Mouse (Mus musculus) adrenal gland, adult 18-20 months (tissue): ENCODE results near the gene Rbm45. TPM values are rescaled to one million over a fixed set of nuclear protein-coding genes. Genes with fewer than 3 reads are reported as not detected.
A peak's percentile ranks its signal among the peaks of the same experiment; 100 is the strongest.

Experiments
- DNase-seq, 2 experiments: peaks; one replicate each; pipeline ENCODE4 v3.0.0; 2021 to 2022; ENCODE audit warnings: low spot score in 2 of 2
- total RNA-seq, 2 experiments: library from RNA; stranded (reverse); gene quantifications; 1 replicate in 1 of 2; 2 replicates in 1 of 2; pipeline ENCODE4 v1.2.3; 2021

The Rbm45 gene
- total RNA-seq, 2 experiments from 2014 or later, result 31.2 to 39.7 TPM

DNA sequence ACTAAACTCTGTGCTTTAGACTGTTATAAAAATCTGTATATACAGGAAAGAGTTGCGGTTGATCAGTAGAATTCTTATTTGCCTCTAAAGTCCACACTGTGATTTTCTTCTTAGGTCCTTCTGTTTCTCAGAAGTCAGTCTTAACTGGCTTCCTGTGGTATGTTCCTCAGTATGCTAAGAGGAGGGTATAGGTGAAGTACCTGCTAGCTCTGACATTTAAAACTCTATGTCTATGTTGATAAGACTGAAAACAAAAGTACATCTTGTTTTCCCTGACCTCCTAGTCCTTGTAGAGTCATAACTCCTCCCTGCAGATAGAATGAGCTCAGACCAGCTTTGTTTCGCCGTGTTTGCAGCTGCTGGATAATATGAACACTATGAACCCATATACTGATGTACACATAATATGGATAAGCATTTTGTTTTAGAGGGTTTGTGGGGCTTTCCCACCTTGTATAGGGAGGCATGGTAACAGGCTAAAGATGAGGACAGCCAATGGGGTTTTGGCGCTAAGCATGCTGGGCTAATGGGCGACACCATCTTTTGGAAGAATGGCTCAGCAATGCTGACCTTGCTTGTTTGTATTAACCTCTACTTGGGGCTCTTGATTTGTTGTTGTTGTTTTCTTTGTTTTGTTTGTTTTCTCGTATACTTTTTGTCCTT lies 4.9 kb downstream of the Rbm45 start:
- no peak for DNase-seq

- DNase-seq, result no peak
These were observed 8.9 kb downstream of the Rbm45 start for GRCm38 (mm10) chr2:76378646-76379045.

- DNase-seq, result no peak
These were observed 16.7 kb downstream of the Rbm45 start for GRCm38 (mm10) chr2:76386531-76386930.

DNA sequence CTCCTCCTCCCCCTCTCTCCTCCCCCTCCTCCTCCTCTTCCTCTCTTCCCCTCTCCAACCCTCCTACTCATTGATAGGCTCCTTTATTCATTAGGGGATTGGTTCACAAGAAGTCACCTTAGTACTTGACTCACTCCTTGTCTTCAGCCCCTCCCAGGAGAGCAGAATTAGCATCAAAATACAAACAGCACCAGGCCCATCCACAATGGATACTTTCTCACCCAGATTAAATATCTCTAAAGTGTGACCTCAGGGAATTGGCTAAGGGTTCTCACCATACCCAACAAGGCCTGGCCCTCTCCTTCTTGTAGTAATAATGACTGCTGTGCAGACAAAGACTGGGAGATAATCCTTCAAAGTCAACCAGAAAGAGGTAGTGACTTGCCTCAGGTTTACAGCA lies 30.4 kb downstream of the Rbm45 start:
- no peak for DNase-seq

GRCm38 (mm10) chr2:76405596-76406150 lies 35.9 kb downstream of the Rbm45 start:
- DNase-seq, result no peak

- peak; percentile 72 to 82 for DNase-seq
These were observed 36.6 kb downstream of the Rbm45 start, which contains the start of gene Osbpl6 for GRCm38 (mm10) chr2:76406151-76406936. Gene Osbpl6 (plus strand): TSS chr2:76406508.

- peak; percentile 53 to 72 for DNase-seq
These were observed 37.2 kb downstream of the Rbm45 start for GRCm38 (mm10) chr2:76406937-76407441.

GRCm38 (mm10) chr2:76409526-76409925 lies 39.7 kb downstream of the Rbm45 start:
- no peak for DNase-seq

DNA sequence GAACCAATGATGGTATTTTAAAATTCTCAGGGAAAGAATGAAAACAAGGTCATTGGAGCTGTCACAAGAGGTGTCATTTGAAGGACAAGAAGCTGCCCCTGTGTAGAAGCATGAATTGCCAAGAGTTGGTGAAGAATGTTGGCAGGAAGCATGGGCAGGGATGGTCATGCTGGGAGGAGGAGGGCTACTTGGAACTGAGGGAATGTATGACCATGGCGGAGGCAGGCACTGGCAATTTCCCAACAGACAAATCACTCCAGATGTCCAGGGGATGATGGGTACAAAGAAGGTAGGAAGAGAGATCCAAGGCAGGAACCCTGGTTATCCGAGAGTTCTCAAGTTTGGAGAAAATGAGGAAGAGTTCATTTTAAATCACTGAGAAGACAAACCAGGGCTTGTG lies 40.2 kb downstream of the Rbm45 start:
- DNase-seq, result no peak

DNA sequence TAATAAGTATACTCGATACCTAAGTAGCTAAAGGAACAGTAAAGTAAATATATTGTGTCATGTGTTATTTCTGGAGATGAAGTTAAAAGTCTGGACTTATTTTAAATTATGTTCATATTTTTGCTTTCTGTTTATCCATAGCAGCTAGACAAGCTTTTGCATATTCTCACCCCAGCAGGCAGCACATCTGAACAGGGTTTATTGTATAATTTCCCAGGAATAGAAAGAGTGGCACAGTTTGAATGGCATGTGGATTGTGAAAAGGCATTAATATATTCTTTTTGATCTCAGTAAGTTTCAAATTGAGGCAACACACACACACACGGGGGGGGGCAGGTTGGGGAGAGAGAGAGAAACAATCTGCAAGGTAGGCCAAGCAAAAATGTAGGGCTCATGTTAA lies 43.1 kb downstream of the Rbm45 start:
- DNase-seq, result no peak

- DNase-seq, result no peak
These were observed 47.8 kb downstream of the Rbm45 start for GRCm38 (mm10) chr2:76417446-76418141.

DNA sequence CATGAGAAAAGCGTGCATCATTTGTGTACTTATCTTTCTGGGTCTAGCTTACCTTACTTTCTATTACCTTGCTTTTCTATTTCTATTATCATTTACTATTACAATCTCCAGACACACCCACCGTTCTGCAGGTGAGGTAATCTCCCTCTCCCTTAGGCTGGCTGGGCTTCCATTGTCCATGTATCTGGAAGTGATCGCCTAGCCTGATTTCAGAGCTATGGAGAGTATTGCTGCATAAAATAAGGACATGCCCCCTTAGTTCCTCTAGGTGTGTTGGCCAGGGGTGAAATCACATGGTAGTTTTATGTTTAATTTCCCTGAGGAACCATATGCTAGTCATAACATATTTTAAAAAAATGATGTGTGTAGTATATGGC lies 48.3 kb downstream of the Rbm45 start:
- no peak for DNase-seq

- DNase-seq, result no peak
These were observed 51.7 kb downstream of the Rbm45 start for GRCm38 (mm10) chr2:76421411-76421924.

- DNase-seq, result no peak
These were observed 57.0 kb downstream of the Rbm45 start for GRCm38 (mm10) chr2:76426816-76427215.

DNA sequence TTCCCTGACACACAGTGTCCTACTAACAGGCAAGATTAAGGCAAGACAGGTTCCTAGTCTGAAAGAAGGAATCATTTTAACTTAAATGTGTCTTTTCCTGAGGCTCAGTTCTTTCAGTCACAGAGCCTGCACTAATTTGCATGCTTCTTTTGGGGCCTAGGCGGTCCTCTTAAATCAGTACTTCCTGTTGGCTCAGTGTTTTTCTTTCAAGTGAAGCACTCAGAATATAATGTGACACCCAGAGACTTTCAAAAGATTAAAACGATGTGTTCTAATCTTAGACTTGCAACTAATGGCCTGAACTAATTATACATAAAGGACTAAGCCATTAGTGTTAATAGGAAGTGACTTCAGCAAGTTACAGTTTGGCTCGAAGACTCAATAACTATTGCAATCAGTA lies 59.5 kb downstream of the Rbm45 start:
- DNase-seq, result no peak

DNA sequence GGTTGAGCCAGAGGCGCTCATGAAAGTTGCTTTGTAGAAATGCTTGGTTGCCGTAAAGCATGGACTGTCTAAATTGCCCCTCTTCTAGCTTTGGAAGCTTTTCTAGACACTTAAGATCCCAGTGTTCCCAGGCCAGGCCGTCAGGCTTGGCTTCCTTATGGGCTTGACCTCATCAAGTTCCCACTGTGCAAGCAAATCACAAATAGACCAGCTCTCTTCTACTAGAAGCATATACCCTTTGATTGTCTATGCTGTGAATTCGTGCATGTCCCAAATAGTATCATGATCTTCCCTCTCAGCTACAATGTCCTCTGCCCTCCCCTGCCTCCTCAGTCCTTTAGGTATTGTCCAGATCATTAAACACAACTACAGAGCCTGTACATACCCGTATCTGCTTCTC lies 60.1 kb downstream of the Rbm45 start:
- DNase-seq, result no peak

DNA sequence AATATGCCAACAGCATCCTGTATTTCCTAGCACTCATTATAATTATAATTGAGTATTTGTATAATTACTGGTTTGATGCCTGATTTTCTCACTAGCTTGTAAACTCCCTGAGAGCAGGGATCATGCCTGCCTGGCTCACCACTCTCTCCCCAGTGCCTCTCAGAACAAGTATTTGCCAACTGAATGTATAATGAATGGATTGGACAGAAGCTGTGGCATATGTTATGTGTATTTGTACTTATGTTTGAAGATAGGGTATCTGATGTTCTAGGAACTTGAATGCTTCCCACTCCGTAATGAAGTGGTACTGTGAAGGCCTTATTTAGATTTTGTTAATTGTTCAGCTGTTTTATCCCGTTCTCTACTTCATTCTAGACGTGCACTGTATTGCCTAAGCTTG lies 60.8 kb downstream of the Rbm45 start:
- DNase-seq, result no peak
